Mouse (Mus musculus) C2C12 (cell line): ENCODE results near the gene Mob2.

Experiments
- CEBPB ChIP-seq: IDR thresholded peaks from one replicate; pipeline ENCODE4 v1.6.1; 2011; ENCODE audit warnings: low read depth, mild to moderate bottlenecking, control low read depth, moderate library complexity
- CTCF ChIP-seq: IDR thresholded peaks from one replicate; pipeline ENCODE4 v1.5.1; 2011; ENCODE audit not compliant: control insufficient read depth, insufficient read depth, insufficient read length
- MAX ChIP-seq: IDR thresholded peaks from one replicate; pipeline ENCODE4 v1.6.1; 2011; ENCODE audit warnings: mild to moderate bottlenecking, control low read depth
- MYOD1 ChIP-seq: IDR thresholded peaks from one replicate; pipeline ENCODE4 v1.6.1; 2011; ENCODE audit warnings: low read depth; ENCODE audit not compliant: control insufficient read depth, insufficient read length
- MYOG ChIP-seq: IDR thresholded peaks from one replicate; pipeline ENCODE4 v1.6.1; 2011; ENCODE audit not compliant: control insufficient read depth, insufficient read length; ENCODE audit errors: extremely low read depth
- USF1 ChIP-seq: IDR thresholded peaks from one replicate; pipeline ENCODE4 v1.6.1; 2011; ENCODE audit warnings: low read depth, mild to moderate bottlenecking, control low read depth, moderate library complexity

DNA sequence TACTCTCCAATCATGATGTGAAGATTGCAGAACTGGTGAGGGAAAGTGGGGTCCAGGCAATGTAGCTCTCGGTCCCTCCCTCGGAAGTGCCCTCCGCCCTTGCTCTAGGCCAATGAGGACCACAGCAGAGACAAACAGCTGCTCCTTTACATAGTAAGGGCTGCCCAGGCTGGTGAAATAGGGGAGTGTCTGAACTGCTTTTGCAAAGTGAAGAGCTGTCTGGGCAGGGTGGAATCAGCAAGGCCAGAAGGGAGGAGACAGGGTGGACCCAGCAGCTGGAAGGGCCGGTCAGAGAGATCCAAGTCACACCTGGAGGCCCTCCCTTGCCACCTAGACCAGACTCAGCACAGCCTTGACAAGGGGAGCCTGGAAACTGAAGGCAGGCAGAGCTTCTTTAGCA, 34.9 kb downstream of the Mob2 start:
- TF ChIP-seq CTCF = no peak
- TF ChIP-seq USF1 = no peak
- no peak for TF ChIP-seq MYOG
- TF ChIP-seq CEBPB = no peak
- TF ChIP-seq MYOD1 = no peak
- no peak for TF ChIP-seq MAX
